In genomic region chr5:20944961-20945748, GRCm38 (mm10) we compare ENCODE assay signal across 7 mouse cellular contexts. TPM values are rescaled to one million over a fixed set of nuclear protein-coding genes. Genes with fewer than 3 reads are reported as not detected.
DNase-seq lines count a peak whose midpoint lies in the region; ATAC-seq and TF ChIP-seq lines count a peak whose summit lies in the region.

No protein-coding gene starts in this region.

- peak; percentile 79 for DNase-seq in CD4-positive, CD25-positive, alpha-beta regulatory T cell, adult 2 months (ENCODE audit: low read depth, low spot score)
- DNase-seq in MEL (ENCODE audit: low read depth, low spot score), result no peak
- DNase-seq in heart, postnatal 0 days (ENCODE audit: low spot score), result no peak
- no peak for DNase-seq in MN1 (ENCODE audit: low spot score)
- DNase-seq in layer of hippocampus, postnatal 25 days (ENCODE audit: extremely low spot score in 1 of 2, low spot score in 1 of 2), result no peak
- no peak for DNase-seq in left cerebral cortex, postnatal 14 days (ENCODE audit: low spot score in 2 of 2)

- no peak for TF ChIP-seq EP300 in MEL (IDR thresholded peaks at IDR 0.05; ENCODE audit: low read depth in 1 of 2, low read length in 2 of 2)
- no peak for TF ChIP-seq EP300 in heart, postnatal 0 days (IDR thresholded peaks at IDR 0.05; ENCODE audit: low read depth)

- H3K9ac ChIP-seq in MEL (ENCODE audit: control insufficient read depth, low read depth, low read length, poor library complexity, severe bottlenecking), result no peak overlapping the region
- H3K9ac ChIP-seq in heart, postnatal 0 days (replicated peaks; ENCODE audit: low read depth, low read length), result no peak overlapping the region
- no peak overlapping the region; the same call in 1 of the 2 replicates for H3K9ac ChIP-seq in lung, embryonic 16.5 days (ENCODE audit: low read length)

- H3K9me3 ChIP-seq in MEL (replicated peaks; ENCODE audit: insufficient read depth, low read length), result no peaks in the 10 kb centered on the region
- no peaks in the 10 kb centered on the region for H3K9me3 ChIP-seq in heart, postnatal 0 days (replicated peaks; ENCODE audit: control insufficient read depth, low read length)
- no peaks in the 10 kb centered on the region for H3K9me3 ChIP-seq in lung, embryonic 16.5 days (ENCODE audit: control insufficient read depth, low read length)

- peak; percentile 34; the same call in 1 of the 2 replicates for ATAC-seq in heart, postnatal 0 days (ENCODE audit: insufficient read depth, low read depth)
- 0 out of 2 replicates have a peak, but pooled peaks have one; percentile 27 for ATAC-seq in lung, embryonic 16.5 days (ENCODE audit: low read depth)

- H3K4me2 ChIP-seq in heart, postnatal 0 days (ENCODE audit: low read depth, low read length), result peak overlapping the region; percentile 47
- peak overlapping the region; percentile 17; the same call in 1 of the 2 replicates for H3K4me2 ChIP-seq in lung, embryonic 16.5 days (ENCODE audit: low read depth, low read length)

- WGBS in heart, postnatal 0 days, result 44% methylated on average over 13 of the region's 13 CpGs
- WGBS in lung, embryonic 16.5 days, result 62% methylated on average over 13 of the region's 13 CpGs

- intact Hi-C loops in left cerebral cortex, postnatal 14 days (cut with DNase I), result no loop called here

- no peak overlapping the region for H3K4me3 ChIP-seq in MEL (ENCODE audit: control insufficient read depth in 1 of 2, insufficient read depth in 1 of 2, low read depth in 2 of 2, low read length in 2 of 2)
- H3K4me3 ChIP-seq in heart, postnatal 0 days (ENCODE audit: low read depth, low read length), result peak overlapping the region; percentile 12; the same call in 1 of the 2 replicates
- H3K4me3 ChIP-seq in lung, embryonic 16.5 days (ENCODE audit: low read length), result no peak overlapping the region

- TF ChIP-seq RAD21 in MEL (IDR thresholded peaks at IDR 0.05; ENCODE audit: low read depth, low read length), result no peak

- H3K36me3 ChIP-seq in MEL (ENCODE audit: control insufficient read depth in 1 of 2, insufficient read depth in 2 of 2, low read length in 2 of 2), result peaks cover 4 to 45% of the 10 kb centered on the region in 2 experiments; a peak in 3 of 4 replicates
- no peaks in the 10 kb centered on the region for H3K36me3 ChIP-seq in heart, postnatal 0 days (replicated peaks; ENCODE audit: control insufficient read depth, insufficient read depth, low read length)
- no peaks in the 10 kb centered on the region for H3K36me3 ChIP-seq in lung, embryonic 16.5 days (ENCODE audit: control insufficient read depth, insufficient read depth, low read length)

- H3K79me2 ChIP-seq in MEL (ENCODE audit: control insufficient read depth, insufficient read depth, low read length, poor library complexity), result peaks cover 67% of the 10 kb centered on the region

- H3K27me3 ChIP-seq in MEL (ENCODE audit: control insufficient read depth in 1 of 2, insufficient read depth in 2 of 2, low read length in 2 of 2), result no peaks in the 10 kb centered on the region
- no peaks in the 10 kb centered on the region for H3K27me3 ChIP-seq in heart, postnatal 0 days (ENCODE audit: control insufficient read depth, insufficient read depth, low read length)
- H3K27me3 ChIP-seq in lung, embryonic 16.5 days (ENCODE audit: control insufficient read depth, insufficient read depth, low read depth, low read length), result no peaks in the 10 kb centered on the region

- H3K27ac ChIP-seq in MEL (ENCODE audit: control insufficient read depth, low read depth, low read length), result peak overlapping the region; percentile 14; the same call in 1 of the 2 replicates
- peak overlapping the region; percentile 83 for H3K27ac ChIP-seq in heart, postnatal 0 days (ENCODE audit: low read depth)
- peak overlapping the region; percentile 69 for H3K27ac ChIP-seq in lung, embryonic 16.5 days (ENCODE audit: low read length)

- no peak for TF ChIP-seq POLR2A in MEL (IDR thresholded peaks at IDR 0.05; ENCODE audit: control insufficient read depth in 1 of 2, insufficient read depth in 1 of 2, low read depth in 1 of 2, low read length in 2 of 2, poor library complexity in 1 of 2)

- TF ChIP-seq CTCF in MEL (IDR thresholded peaks at IDR 0.05 in 2 of 3, conservative IDR thresholded peaks at IDR 0.05 in 1 of 3; ENCODE audit: control insufficient read depth in 1 of 3, insufficient read depth in 1 of 3, low read depth in 2 of 3, low read length in 3 of 3, poor library complexity in 1 of 3, severe bottlenecking in 1 of 3), result no peak
- no peak for TF ChIP-seq CTCF in heart, postnatal 0 days (IDR thresholded peaks at IDR 0.05; ENCODE audit: low read depth)

- peaks cover 35 to 38% of the 10 kb centered on the region in 2 experiments for H3K4me1 ChIP-seq in MEL (ENCODE audit: control insufficient read depth in 1 of 2, insufficient read depth in 2 of 2, low read length in 2 of 2)
- H3K4me1 ChIP-seq in heart, postnatal 0 days (ENCODE audit: control insufficient read depth, insufficient read depth), result peaks cover 49% of the 10 kb centered on the region
- peaks cover 18% of the 10 kb centered on the region for H3K4me1 ChIP-seq in lung, embryonic 16.5 days (replicated peaks; ENCODE audit: control insufficient read depth, insufficient read depth, low read length)

TF ChIP-seq in MEL, 35 proteins besides CTCF, POLR2A, EP300 and RAD21:
- TF ChIP-seq POLR2AphosphoS5 (IDR thresholded peaks at IDR 0.05; ENCODE audit: borderline replicate concordance, low read depth, low read length), result no peak
- no peak for TF ChIP-seq ZKSCAN1 (IDR thresholded peaks at IDR 0.05; ENCODE audit: low read depth, low read length)
- TF ChIP-seq BHLHE40 (IDR thresholded peaks at IDR 0.05; ENCODE audit: borderline replicate concordance, low read depth, low read length), result no peak
- TF ChIP-seq ELF1 (IDR thresholded peaks at IDR 0.05; ENCODE audit: low read depth, low read length), result no peak
- no peak for TF ChIP-seq TBP (IDR thresholded peaks at IDR 0.05; ENCODE audit: low read depth, low read length)
- no peak for TF ChIP-seq ZC3H11A (IDR thresholded peaks at IDR 0.05; ENCODE audit: low read depth, low read length)
- no peak for TF ChIP-seq NELFE (IDR thresholded peaks at IDR 0.05; ENCODE audit: low read depth, low read length)
- no peak for TF ChIP-seq SIN3A (IDR thresholded peaks at IDR 0.05; ENCODE audit: low read length)
- no peak for TF ChIP-seq CHD1 (IDR thresholded peaks at IDR 0.05; ENCODE audit: low read depth, low read length)
- no peak for TF ChIP-seq GABPA (IDR thresholded peaks at IDR 0.05; ENCODE audit: low read depth, low read length)
- TF ChIP-seq MAZ (IDR thresholded peaks at IDR 0.05; ENCODE audit: low read depth, low read length), result no peak
- no peak for TF ChIP-seq MYB (IDR thresholded peaks at IDR 0.05; ENCODE audit: low read depth, low read length)
- no peak for TF ChIP-seq KAT2A (conservative IDR thresholded peaks at IDR 0.05; ENCODE audit: low read depth, low read length)
- TF ChIP-seq MAFK (IDR thresholded peaks at IDR 0.05; ENCODE audit: borderline replicate concordance, low read depth, low read length), result no peak
- TF ChIP-seq ZNF384 (IDR thresholded peaks at IDR 0.05; ENCODE audit: low read depth, low read length), result no peak

RNA-seq across cellular contexts. Expression of gene Rsbn1l, which starts 11.0 kb away (rescaled TPM):
- total RNA-seq in MEL (2012; rRNA removed), result 5.0 and 5.7 TPM in 2 replicates
- 10 to 100 TPM; 17.4 to 78.2 TPM for polyA plus RNA-seq in MEL (2012; ENCODE audit: insufficient read depth in 1 of 2, insufficient read length in 2 of 2, low read depth in 1 of 2, low replicate concordance in 2 of 2, missing spikeins in 1 of 2)
- total RNA-seq in heart, postnatal 0 days (2014; rRNA removed; ENCODE audit: low replicate concordance), result 8.5 and 9.1 TPM in 2 replicates
- 9.2 and 9.4 TPM in 2 replicates for polyA plus RNA-seq in heart, postnatal 0 days (2015; fragmentation: Nextera tagmentation; extraction: Ambion mirVana)
- 4.4 and 5.5 TPM in 2 replicates for polyA plus RNA-seq in lung, embryonic 16.5 days (2015; fragmentation: Nextera tagmentation; extraction: Ambion mirVana)
- 10 to 100 TPM; 14.9 to 18.5 TPM for total RNA-seq in layer of hippocampus, postnatal 25 days (2021)
- total RNA-seq in left cerebral cortex, postnatal 14 days (2021), result 10 to 100 TPM; 13.7 to 14.7 TPM

Comparison
In these comparisons a context has a peak if more than half of its experiments do, and no peak if none do; other contexts are left out.
1. H3K27ac ChIP-seq: peak in every context shown above with its lines; median percentile 83 in heart, postnatal 0 days; 69 in lung, embryonic 16.5 days; 14 in MEL.